In genomic region chr15:100923476-100923875, GRCm38 (mm10) we compare ENCODE assay signal across 8 mouse cellular contexts. TPM values are rescaled to one million over a fixed set of nuclear protein-coding genes. Genes with fewer than 3 reads are reported as not detected.
DNase-seq lines count a peak whose midpoint lies in the region; ATAC-seq lines count a peak whose summit lies in the region.

No protein-coding gene starts in this region.

- 22% methylated on average over 19 of the region's 19 CpGs for WGBS in forebrain, embryonic 13.5 days
- whole genome bisulfite sequencing in midbrain, embryonic 16.5 days, result 15% methylated on average over 19 of the region's 19 CpGs

- H3K9me3 ChIP-seq in forebrain, embryonic 13.5 days (replicated peaks), result no peaks in the 10 kb centered on the region
- H3K9me3 ChIP-seq in midbrain, embryonic 16.5 days (replicated peaks; ENCODE audit: control insufficient read depth, low read length, poor library complexity, severe bottlenecking), result no peaks in the 10 kb centered on the region

- H3K4me3 ChIP-seq in forebrain, embryonic 13.5 days, result no peak overlapping the region
- H3K4me3 ChIP-seq in midbrain, embryonic 16.5 days (ENCODE audit: low read depth, low read length), result no peak overlapping the region

- peaks cover 24% of the 10 kb centered on the region for H3K4me1 ChIP-seq in forebrain, embryonic 13.5 days
- H3K4me1 ChIP-seq in midbrain, embryonic 16.5 days (ENCODE audit: control insufficient read depth, insufficient read depth, low read length), result peaks cover 11% of the 10 kb centered on the region

- no peaks in the 10 kb centered on the region for H3K36me3 ChIP-seq in forebrain, embryonic 13.5 days (ENCODE audit: poor library complexity, severe bottlenecking)
- no peaks in the 10 kb centered on the region for H3K36me3 ChIP-seq in midbrain, embryonic 16.5 days (ENCODE audit: control insufficient read depth, insufficient read depth, low read length)

- peak overlapping the region; percentile 29; the same call in 1 of the 2 replicates for H3K4me2 ChIP-seq in forebrain, embryonic 13.5 days
- 0 out of 2 replicates have a peak overlapping the region, but pooled peaks have one; percentile 21 for H3K4me2 ChIP-seq in midbrain, embryonic 16.5 days (ENCODE audit: low read length)

- no peaks in the 10 kb centered on the region for H3K27me3 ChIP-seq in forebrain, embryonic 13.5 days
- no peaks in the 10 kb centered on the region for H3K27me3 ChIP-seq in midbrain, embryonic 16.5 days (ENCODE audit: control insufficient read depth, insufficient read depth, low read depth, low read length)

- H3K27ac ChIP-seq in forebrain, embryonic 13.5 days, result peak overlapping the region; percentile 61
- peak overlapping the region; percentile 23; the same call in 1 of the 2 replicates for H3K27ac ChIP-seq in midbrain, embryonic 16.5 days (ENCODE audit: low read length)

- peak; percentile 27 for DNase-seq in A20 (ENCODE audit: low read depth, low spot score)
- peak; percentile 53 for DNase-seq in adrenal gland, postnatal 25 days
- DNase-seq in heart, postnatal 14 days, result peak; percentile 40 to 45
- DNase-seq in left cerebral cortex, adult 11 months (ENCODE audit: low spot score), result peak; percentile 75
- peak; percentile 23 for DNase-seq in testis, postnatal 14 days (ENCODE audit: low spot score)

- ATAC-seq in forebrain, embryonic 13.5 days, result peak; percentile 85
- ATAC-seq in midbrain, embryonic 16.5 days, result peak; percentile 62
- ATAC-seq in granulocyte monocyte progenitor cell, adult 5-6 weeks (replicated peaks; ENCODE audit: poor library complexity, severe bottlenecking), result no peak

- intact Hi-C loops in heart, postnatal 14 days (cut with DNase I), result no loop called here

- H3K9ac ChIP-seq in forebrain, embryonic 13.5 days, result peak overlapping the region; percentile 53; the same call in 1 of the 2 replicates
- H3K9ac ChIP-seq in midbrain, embryonic 16.5 days (ENCODE audit: low read depth, low read length), result 0 out of 2 replicates have a peak overlapping the region, but pooled peaks have one; percentile 7

RNA-seq across cellular contexts. Expression of gene Scn8a, which starts 53.8 kb away (rescaled TPM):
- total RNA-seq in adrenal gland, postnatal 25 days (2021), result 4.4 and 4.8 TPM in 2 replicates
- polyA plus RNA-seq in forebrain, embryonic 13.5 days (2015; fragmentation: Nextera tagmentation; extraction: Ambion mirVana), result 13.3 and 17.1 TPM in 2 replicates
- total RNA-seq in heart, postnatal 14 days (2021), result under 1 TPM; 0.48 to 0.76 TPM
- polyA plus RNA-seq in midbrain, embryonic 16.5 days (2015; fragmentation: Nextera tagmentation; extraction: Ambion mirVana), result 18.1 and 24.4 TPM in 2 replicates
- total RNA-seq in granulocyte monocyte progenitor cell, adult 5-6 weeks (2014; fragmentation: Nextera tagmentation), result not detected in 2 replicates
- total RNA-seq in granulocyte monocyte progenitor cell, adult 5-6 weeks (2017), result not detected in 2 replicates

Comparison
In these comparisons a context has a peak if more than half of its experiments do, and no peak if none do; other contexts are left out.
1. DNase-seq: peak in every context shown above with its lines; median percentile 75 in left cerebral cortex, adult 11 months; 53 in adrenal gland, postnatal 25 days; 42 in heart, postnatal 14 days; 27 in A20; 23 in testis, postnatal 14 days.